Mouse (Mus musculus): Measurements from ENCODE around the gene Trp53rkb.

Gene Trp53rkb

GRCm38 (mm10) chr2:166799615-166800472 is 7.5 kb downstream of the Trp53rkb start:
- no peak for DNase-seq (ENCODE audit: low spot score in 2 of 2)

DNA sequence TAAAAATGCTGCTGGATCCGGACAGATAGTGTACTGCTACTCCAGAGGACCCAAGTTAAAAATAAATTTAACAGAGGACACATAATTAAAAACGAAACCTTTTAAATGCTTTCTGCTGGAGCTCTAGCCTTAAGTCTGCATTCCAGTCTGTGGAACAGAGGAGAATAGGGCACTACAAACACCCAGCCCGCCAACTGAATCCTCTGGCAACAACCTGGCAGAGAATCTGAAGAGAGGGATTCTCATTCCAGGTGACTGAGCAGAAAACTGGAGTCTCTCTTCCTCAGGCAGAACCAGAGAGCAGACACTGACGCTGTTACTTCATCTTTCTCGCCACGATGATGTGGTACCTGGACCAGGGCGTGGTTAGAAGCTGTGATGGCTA is 8.1 kb downstream of the Trp53rkb start:
- DNase-seq (ENCODE audit: low spot score in 2 of 2): no peak

- peak; percentile 31 to 39 for DNase-seq (ENCODE audit: low spot score in 2 of 2)
These were observed 9.1 kb downstream of the Trp53rkb start for GRCm38 (mm10) chr2:166801436-166801835.

GRCm38 (mm10) chr2:166803298-166803697 is 11.0 kb downstream of the Trp53rkb start:
- no peak for DNase-seq (ENCODE audit: low spot score in 2 of 2)

- DNase-seq (ENCODE audit: low spot score in 2 of 2): peak; percentile 91 to 93
These were observed 13.2 kb downstream of the Trp53rkb start, which contains the start of gene Arfgef2 for GRCm38 (mm10) chr2:166805250-166806172. TSS of gene Arfgef2 (plus strand) at chr2:166805588.

DNA sequence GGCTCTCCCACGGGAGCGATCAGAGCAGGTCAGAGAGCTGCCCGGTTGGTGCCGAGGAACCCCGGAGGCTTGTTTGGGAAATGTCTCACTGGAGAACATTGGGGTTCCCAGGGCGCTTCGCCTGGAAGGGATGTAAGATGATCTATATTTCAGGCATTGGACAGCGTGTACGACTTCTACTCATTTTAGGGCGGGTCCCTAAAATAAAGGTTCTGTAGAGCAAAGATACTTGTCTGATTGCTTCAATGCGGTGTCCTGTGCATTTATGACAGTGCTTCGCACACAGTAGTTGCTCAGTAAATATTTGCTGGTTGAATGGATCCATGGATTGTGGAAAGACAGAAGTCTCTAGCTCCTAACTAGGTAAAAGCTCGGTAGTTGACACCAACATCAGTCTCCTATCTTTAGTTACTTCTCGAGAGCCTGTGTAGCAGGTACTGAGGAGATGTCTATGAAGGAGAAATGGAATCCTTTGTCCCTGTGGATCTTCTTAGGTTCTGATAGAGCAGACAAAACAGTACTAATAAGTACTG is 13.9 kb downstream of the Trp53rkb start:
- DNase-seq (ENCODE audit: low spot score in 2 of 2): no peak

- DNase-seq (ENCODE audit: low spot score in 2 of 2): no peak
These were observed 14.5 kb downstream of the Trp53rkb start for GRCm38 (mm10) chr2:166806813-166807212.

GRCm38 (mm10) chr2:166809499-166809898 is 17.2 kb downstream of the Trp53rkb start:
- DNase-seq (ENCODE audit: low spot score in 2 of 2): no peak

- no peak for DNase-seq (ENCODE audit: low spot score in 2 of 2)
These were observed 18.5 kb downstream of the Trp53rkb start for GRCm38 (mm10) chr2:166810821-166811220.

DNA sequence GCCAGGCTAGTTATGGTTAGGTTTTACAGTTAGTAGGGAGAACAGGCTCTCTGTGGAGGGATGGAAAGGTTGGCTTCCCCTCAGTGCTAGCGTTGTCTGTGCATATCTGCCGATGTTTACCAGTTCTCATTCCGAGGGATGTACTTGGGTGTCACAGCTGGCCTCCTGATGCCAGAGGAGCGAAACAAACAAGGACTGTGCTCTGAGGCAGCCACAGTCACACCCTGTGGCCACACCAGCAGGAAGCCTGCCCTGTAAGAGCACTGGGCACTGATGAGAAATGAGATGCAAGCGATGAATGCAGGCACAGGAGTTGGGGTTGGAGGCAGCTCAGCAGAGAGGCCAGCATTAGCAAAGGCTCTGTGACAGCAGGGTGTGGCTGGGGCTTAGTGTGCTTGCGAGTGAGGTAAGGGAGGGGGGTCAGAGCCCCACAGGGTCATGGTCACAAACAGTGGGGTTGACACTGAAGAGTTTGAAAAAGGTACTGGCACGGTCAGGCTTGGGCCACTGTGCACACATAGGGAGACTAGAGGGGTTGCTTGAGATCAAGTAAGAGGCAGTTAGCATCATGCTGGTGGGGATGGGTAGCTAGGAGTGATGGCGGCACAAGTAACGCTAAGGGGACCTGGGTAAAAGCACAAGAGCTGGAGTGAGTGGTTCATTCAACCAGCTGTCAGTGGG is 26.3 kb downstream of the Trp53rkb start:
- no peak for DNase-seq (ENCODE audit: low spot score in 2 of 2)

- DNase-seq (ENCODE audit: low spot score in 2 of 2): peak in 1 of 2 experiments; percentile 25
These were observed 27.5 kb downstream of the Trp53rkb start for GRCm38 (mm10) chr2:166819849-166820248.

GRCm38 (mm10) chr2:166820844-166821243 is 28.5 kb downstream of the Trp53rkb start:
- no peak for DNase-seq (ENCODE audit: low spot score in 2 of 2)

DNA sequence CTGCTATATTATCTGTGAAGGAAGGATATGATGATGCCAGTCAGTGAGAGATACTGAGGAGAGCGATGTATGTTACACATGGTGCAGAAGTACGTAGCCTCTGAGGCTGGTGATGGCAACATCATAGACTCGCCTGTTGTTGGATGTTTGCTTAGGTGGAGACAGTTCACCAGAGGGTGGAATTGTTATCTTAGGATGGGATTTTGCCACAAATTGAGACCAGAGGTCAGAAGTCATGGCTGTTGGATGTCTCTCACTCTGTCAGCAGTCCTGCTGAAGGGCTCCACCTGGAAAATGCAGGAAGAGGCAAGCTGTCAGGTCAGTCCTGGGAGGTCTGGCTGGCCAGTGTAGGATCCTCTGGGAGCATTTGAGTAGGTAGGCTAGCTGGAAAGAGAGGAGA is 29.1 kb downstream of the Trp53rkb start:
- DNase-seq (ENCODE audit: low spot score in 2 of 2): no peak

DNA sequence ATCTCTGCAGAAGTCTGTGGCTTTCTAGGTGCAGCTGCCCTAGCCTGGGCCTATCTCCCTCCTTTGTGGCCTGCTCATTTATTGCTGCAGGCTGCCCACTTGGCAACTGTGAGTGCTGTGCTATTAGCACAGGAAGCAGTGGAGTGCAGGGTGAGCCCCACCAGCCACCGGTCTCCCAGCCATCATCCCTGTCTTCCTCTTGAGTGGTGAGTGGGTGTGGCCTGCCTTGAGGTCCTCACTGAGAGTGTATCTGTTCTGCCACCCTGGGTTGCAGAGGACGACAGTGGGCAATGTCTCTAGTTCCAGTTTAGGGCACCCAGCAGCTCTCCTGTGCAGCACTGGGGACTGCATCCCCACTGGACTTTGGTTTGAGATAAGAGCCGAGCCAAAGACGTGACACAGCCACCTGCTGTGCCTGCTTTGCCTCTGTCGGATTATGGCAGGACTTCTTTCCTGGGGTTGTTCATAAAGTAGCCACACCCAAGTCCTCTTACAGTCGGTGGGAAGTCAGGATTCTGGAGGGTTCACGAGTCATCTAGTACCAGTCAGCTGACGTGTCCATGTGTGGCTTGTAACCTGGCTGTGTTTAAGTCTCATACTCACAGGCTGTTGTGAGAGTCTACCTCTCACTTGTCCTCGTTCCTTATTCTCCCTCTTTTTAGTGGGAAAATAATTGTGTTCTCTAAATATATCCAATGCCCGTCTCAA is 29.9 kb downstream of the Trp53rkb start:
- DNase-seq (ENCODE audit: low spot score in 2 of 2): no peak

- DNase-seq (ENCODE audit: low spot score in 2 of 2): no peak
These were observed 30.6 kb downstream of the Trp53rkb start for GRCm38 (mm10) chr2:166822901-166823300.

DNA sequence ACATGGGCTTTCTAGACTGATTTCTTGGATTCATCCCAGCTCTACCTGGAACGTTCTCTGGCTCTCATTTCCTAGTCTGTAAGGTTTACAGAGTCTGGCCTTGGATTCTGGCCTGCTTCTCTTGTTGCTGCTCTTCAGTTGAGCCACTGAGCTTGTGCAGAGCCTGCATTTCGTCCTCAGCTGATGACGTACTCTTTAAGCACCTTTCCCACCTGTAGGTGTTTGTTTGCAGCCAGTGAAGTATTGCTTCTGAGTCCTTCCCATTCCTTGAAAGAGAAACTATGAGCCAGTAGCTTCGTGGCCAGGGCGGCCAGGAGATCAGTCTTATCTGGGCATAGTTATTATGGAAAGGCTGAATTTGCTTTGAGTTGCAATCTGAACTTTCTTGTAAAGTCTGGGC is 32.1 kb downstream of the Trp53rkb start:
- no peak for DNase-seq (ENCODE audit: low spot score in 2 of 2)

GRCm38 (mm10) chr2:166824998-166825397 is 32.7 kb downstream of the Trp53rkb start:
- no peak for DNase-seq (ENCODE audit: low spot score in 2 of 2)

DNA sequence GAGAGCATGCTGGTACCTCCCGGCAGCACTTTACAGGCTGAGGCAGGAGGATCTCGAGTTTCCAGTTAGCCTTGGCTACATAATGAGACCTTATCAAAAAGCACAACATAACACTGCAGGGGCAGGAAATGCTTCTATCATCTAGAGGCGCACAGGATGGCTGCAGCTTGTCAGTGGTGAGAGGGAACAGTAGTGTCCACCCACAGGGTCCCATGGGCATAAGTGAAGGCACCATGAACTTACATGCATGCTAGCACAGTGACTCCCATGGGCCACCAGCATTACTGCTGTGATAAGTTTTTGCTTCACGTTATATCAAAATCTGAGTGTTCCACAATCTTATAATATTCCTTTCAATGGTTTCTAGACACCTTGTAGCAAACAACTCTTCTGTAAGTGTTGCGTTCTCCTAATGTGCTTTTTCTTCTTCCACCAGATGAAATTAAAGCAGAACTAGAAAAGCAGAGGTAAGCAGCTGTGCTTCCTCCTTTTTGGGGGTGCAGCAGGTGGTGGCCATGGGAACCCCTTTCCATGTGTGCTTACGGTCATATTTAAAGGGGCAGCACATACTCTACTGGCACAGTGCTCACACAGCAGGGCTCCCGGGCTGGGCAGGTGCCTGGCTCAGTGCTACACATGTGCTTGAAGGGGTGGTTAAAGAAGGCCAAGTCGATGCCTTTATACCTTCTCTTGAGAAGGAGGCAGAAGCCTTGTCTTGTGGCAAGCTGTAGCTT is 34.3 kb downstream of the Trp53rkb start:
- DNase-seq (ENCODE audit: low spot score in 2 of 2): peak; percentile 75 to 78

GRCm38 (mm10) chr2:166828306-166828705 is 36.0 kb downstream of the Trp53rkb start:
- DNase-seq (ENCODE audit: low spot score in 2 of 2): no peak

- no peak for DNase-seq (ENCODE audit: low spot score in 2 of 2)
These were observed 38.0 kb downstream of the Trp53rkb start for GRCm38 (mm10) chr2:166830350-166830749.
